Mouse (Mus musculus) liver, postnatal 0 days (tissue): ENCODE measurements at regions not wholly inside any gene's neighbourhood (a gene's known extent, or its start where the extent isn't known, plus 50 kb on each side); places are given as distances from the start of the nearest gene placed in this dataset.

ENCODE experiments used
- ATAC-seq: fragments of 200-750 bp; cut with Nextera tagmentation; 2 replicates; pipeline ENCODE4 v1.8.0; 2017; ENCODE audit warnings: mild to moderate bottlenecking, moderate library complexity
- DNase-seq: peaks from one replicate; pipeline ENCODE4 v3.0.0-alpha.2; 2016
- H3K27ac ChIP-seq: fragments of 300-500 bp; sonication (generic); 2 replicates; pipeline ENCODE4 v1.5.1; 2014; ENCODE audit warnings: antibody characterized with exemption, moderate library complexity, mild to moderate bottlenecking, low read depth
- H3K27me3 ChIP-seq: fragments of 300-500 bp; sonication (generic); 2 replicates; pipeline ENCODE4 v1.6.1; 2014; ENCODE audit warnings: low read length, control low read depth, mixed read lengths; ENCODE audit not compliant: insufficient read depth
- H3K36me3 ChIP-seq: fragments of 300-500 bp; sonication (generic); replicated peaks from 2 replicates; pipeline ENCODE4 v1.6.1; 2014; ENCODE audit warnings: mild to moderate bottlenecking, control low read depth, low read length, moderate library complexity, mixed read lengths; ENCODE audit not compliant: insufficient read depth
- H3K4me1 ChIP-seq: fragments of 300-500 bp; sonication (generic); 2 replicates; pipeline ENCODE4 v1.6.1; 2014; ENCODE audit warnings: antibody characterized with exemption, mild to moderate bottlenecking, control low read depth; ENCODE audit not compliant: insufficient read depth
- H3K4me2 ChIP-seq: fragments of 300-500 bp; sonication (generic); 2 replicates; pipeline ENCODE4 v1.6.1; 2014; ENCODE audit warnings: low read depth, mild to moderate bottlenecking, low read length, moderate library complexity, mixed read lengths
- H3K4me3 ChIP-seq: fragments of 300-500 bp; sonication (generic); 2 replicates; pipeline ENCODE4 v1.5.1; 2014; ENCODE audit warnings: low read depth, low read length
- H3K9ac ChIP-seq: fragments of 300-500 bp; sonication (generic); replicated peaks from 2 replicates; pipeline ENCODE4 v1.6.1; 2014; ENCODE audit warnings: mild to moderate bottlenecking, moderate library complexity
- H3K9me3 ChIP-seq: fragments of 300-500 bp; sonication (generic); 2 replicates; pipeline ENCODE4 v1.6.1; 2016; ENCODE audit warnings: mild to moderate bottlenecking, control low read depth, low read length, mixed read lengths
- CTCF ChIP-seq: sonication (generic); IDR thresholded peaks from 2 replicates; pipeline ENCODE4 v1.5.1; 2016; ENCODE audit warnings: antibody characterized with exemption, low read depth
- EP300 ChIP-seq: IDR thresholded peaks from 2 replicates; pipeline ENCODE4 v1.6.1; 2016; ENCODE audit warnings: antibody characterized with exemption, low read depth, mild to moderate bottlenecking
- WGBS: fragments of 180-500 bp; shearing (Covaris S2); extraction: QIAGEN DNeasy Blood & Tissue Kit; methylation state at CpG from one replicate; pipeline ENCODE4 v1.1.7; 2014; ENCODE audit not compliant: insufficient replicate concordance; 5-methylcytosine and 5-hydroxymethylcytosine counted together

DNA sequence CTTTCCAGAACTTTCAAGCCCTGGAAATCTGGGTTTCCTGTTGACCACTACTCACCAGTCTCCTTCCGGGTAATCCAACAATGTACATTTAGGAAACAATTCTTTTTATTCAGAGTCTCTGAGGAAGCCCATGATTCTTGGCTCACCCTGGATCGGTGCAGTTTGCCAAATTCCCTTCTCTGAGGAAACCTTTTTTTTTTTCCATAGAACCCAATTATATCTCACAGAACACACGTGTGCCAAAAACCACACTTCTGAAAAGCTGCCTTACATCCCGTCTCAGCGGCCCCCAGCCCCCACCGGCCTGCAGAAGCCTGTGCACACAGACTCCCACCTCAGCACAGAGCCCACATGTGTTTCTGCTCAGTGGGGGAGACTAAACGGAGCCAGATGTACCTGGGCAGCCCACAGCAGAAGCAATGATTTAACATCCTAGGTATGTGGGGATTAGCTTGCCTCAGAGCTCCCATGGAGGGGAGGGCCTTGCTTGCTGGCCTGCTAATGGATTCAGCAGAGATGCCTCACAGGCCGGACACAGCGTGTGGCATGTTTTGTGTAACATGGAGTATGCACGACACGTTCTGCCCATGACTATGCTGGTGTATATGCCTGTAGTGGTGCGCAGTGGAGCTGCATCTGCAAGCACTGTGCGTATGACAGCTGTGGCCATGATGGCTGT is 413.7 kb downstream of the Rps24 start:
- WGBS: 68% methylated on average over 13 of the region's 13 CpGs
- H3K9me3 ChIP-seq: no peaks in the 10 kb centered on the region
- H3K27me3 ChIP-seq: no peaks in the 10 kb centered on the region
- no peak overlapping the region for H3K4me2 ChIP-seq
- H3K4me3 ChIP-seq: no peak overlapping the region
- no peaks in the 10 kb centered on the region for H3K4me1 ChIP-seq
- no peak for DNase-seq
- no peaks in the 10 kb centered on the region for H3K36me3 ChIP-seq
- TF ChIP-seq EP300: no peak
- TF ChIP-seq CTCF: no peak
- no peak for ATAC-seq
- H3K9ac ChIP-seq: no peak overlapping the region
- H3K27ac ChIP-seq: no peak overlapping the region

DNA sequence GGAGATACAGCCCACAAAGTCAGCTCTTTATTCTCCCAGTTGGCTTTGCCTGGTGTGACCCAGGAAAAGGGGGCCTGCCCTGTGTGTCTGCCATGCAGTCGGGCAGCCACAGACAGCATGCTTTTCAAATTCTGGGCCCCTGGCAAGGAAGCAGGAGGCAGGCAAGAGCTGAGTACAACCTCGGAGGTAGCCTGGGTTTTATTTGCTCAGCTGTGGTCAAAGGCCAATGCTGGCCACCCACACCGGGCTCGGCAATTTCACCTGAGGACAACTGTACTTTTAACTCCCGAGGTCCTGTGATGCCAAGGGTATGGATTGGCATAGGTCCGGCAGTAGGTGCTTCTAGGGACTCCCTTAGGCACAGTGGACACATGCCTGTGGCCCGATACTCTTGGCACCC is 414.8 kb downstream of the Rps24 start:
- no peak overlapping the region for H3K4me2 ChIP-seq
- no peaks in the 10 kb centered on the region for H3K27me3 ChIP-seq
- 44% methylated on average over 7 of the region's 7 CpGs for WGBS
- H3K9me3 ChIP-seq: no peaks in the 10 kb centered on the region
- DNase-seq (peak; percentile 25), ATAC-seq (no peak)
- no peaks in the 10 kb centered on the region for H3K36me3 ChIP-seq
- H3K9ac ChIP-seq: no peak overlapping the region
- H3K4me3 ChIP-seq: no peak overlapping the region
- no peaks in the 10 kb centered on the region for H3K4me1 ChIP-seq
- no peak overlapping the region for H3K27ac ChIP-seq
- TF ChIP-seq EP300 (no peak), CTCF (no peak)

DNA sequence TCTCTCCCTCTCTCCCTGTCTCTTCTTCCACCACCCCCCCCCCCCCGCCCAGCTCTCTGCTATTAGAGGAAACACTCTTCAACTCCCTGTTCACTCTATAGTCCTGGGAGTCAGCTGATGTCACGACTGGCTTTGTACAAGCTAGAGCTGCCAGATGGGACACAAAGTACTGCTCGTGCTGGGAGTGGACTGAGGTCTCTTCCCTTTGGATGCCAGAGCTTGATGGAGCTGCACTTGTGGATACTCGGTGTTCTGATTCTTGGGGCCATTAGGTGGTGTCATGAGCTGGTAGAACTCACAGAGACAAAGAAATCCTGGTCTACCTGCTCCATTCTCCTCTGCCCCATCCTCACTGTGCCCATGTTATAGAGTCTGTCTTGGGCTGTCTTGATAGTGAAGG is 415.9 kb downstream of the Rps24 start:
- WGBS: 25% methylated on average over 3 of the region's 4 CpGs
- Histone ChIP-seq H3K27me3 (no peaks in the 10 kb centered on the region), H3K27ac (no peak overlapping the region), H3K9me3 (no peaks in the 10 kb centered on the region), H3K9ac (no peak overlapping the region), H3K36me3 (no peaks in the 10 kb centered on the region), H3K4me2 (no peak overlapping the region), H3K4me3 (no peak overlapping the region), H3K4me1 (no peaks in the 10 kb centered on the region)
- TF ChIP-seq CTCF (no peak), EP300 (no peak)
- ATAC-seq (no peak), DNase-seq (no peak)

DNA sequence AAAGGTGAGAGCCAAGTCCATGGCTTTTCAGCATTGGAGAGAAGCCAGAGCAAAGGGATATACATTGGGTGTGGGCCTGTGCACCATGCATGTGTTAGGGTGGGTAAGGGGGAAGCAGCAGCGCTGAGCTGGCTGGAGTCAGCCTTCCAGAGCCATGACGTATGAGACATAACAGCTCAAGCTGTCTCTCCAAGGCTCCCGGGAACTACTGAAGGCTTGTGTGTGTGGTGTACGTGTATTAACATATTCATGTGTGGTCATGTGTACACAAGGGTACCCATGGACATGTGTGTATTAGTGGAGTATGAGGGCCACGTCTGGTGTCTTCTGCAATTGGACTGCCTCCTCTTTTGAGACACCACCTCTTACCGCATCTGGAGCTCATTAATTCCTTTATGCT is 417.8 kb downstream of the Rps24 start:
- no peak for DNase-seq
- Histone ChIP-seq H3K36me3 (no peaks in the 10 kb centered on the region), H3K27ac (no peak overlapping the region), H3K9me3 (no peaks in the 10 kb centered on the region), H3K4me2 (no peak overlapping the region), H3K4me1 (no peaks in the 10 kb centered on the region), H3K4me3 (no peak overlapping the region), H3K27me3 (no peaks in the 10 kb centered on the region), H3K9ac (no peak overlapping the region)
- TF ChIP-seq CTCF: no peak
- no peak for TF ChIP-seq EP300
- no peak for ATAC-seq
- WGBS: 80% methylated on average over 6 of the region's 6 CpGs

DNA sequence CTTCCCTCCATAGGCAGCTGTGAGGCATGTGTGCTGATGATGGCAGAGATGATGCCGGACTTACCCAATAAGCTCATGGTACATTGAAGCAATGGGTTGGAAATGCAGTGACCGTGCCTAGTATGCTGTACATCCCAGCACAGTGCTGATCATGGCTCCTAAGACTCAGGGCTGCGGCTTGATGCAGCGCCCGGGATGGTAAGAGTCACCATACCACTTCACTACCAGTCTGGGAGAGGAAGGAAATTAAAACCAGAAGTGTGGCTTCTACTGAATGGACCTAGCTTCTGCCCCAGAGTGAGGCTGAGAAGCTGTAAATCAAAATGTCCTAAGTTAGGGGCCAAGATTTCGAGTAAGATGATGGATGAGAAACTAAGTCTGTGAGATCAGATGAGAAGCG is 420.0 kb downstream of the Rps24 start:
- Histone ChIP-seq H3K27ac (no peak overlapping the region), H3K36me3 (no peaks in the 10 kb centered on the region), H3K9ac (no peak overlapping the region), H3K9me3 (no peaks in the 10 kb centered on the region), H3K27me3 (no peaks in the 10 kb centered on the region), H3K4me3 (no peak overlapping the region), H3K4me2 (no peak overlapping the region), H3K4me1 (no peaks in the 10 kb centered on the region)
- ATAC-seq (no peak), DNase-seq (no peak)
- WGBS: 38% methylated on average over 7 of the region's 7 CpGs
- TF ChIP-seq CTCF: no peak
- TF ChIP-seq EP300: no peak

DNA sequence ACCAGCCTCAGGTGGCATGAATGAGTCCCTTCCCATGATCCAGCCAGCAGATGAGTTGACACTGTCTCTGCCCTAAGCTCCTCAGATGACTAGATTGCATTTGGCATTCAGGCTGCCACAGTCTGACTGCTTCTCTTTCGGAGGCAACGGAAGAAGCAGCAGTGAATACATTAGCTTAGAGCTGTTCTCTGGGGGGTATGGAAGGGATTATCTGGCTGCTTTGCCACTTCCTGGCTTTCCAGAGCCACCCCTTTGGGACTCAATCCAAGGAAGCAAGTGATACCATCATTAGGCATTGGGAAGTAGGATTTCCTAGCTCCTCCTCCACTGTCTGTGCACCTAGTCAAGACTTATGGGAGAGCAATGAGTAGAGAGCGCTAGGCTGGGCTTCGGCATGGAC is 421.5 kb downstream of the Rps24 start:
- ATAC-seq: no peak
- 83% methylated on average over 4 of the region's 4 CpGs for WGBS

More for the DNA sequence above, 421.5 kb downstream of the Rps24 start:
- Histone ChIP-seq H3K36me3 (no peaks in the 10 kb centered on the region), H3K27ac (no peak overlapping the region), H3K4me1 (no peaks in the 10 kb centered on the region), H3K9me3 (no peaks in the 10 kb centered on the region), H3K27me3 (no peaks in the 10 kb centered on the region), H3K4me2 (no peak overlapping the region), H3K9ac (no peak overlapping the region), H3K4me3 (no peak overlapping the region)
- no peak for DNase-seq
- TF ChIP-seq CTCF (no peak), EP300 (no peak)
